Mouse (Mus musculus): ENCODE measurements at regions not wholly inside any gene's neighbourhood (a gene's known extent, or its start where the extent isn't known, plus 50 kb on each side); places are given as distances from the start of the nearest gene placed in this dataset.

- peak in 1 of 2 experiments; percentile 1 for DNase-seq
These were observed 1329.8 kb upstream of the Nr2f1 start for GRCm38 (mm10) chr13:79529336-79529735.

GRCm38 (mm10) chr13:79550711-79551110, 1332.5 kb upstream of the Arrdc3 start:
- DNase-seq = no peak

GRCm38 (mm10) chr13:79555572-79556280, 1327.5 kb upstream of the Arrdc3 start:
- no peak for DNase-seq
